Mouse (Mus musculus) hindbrain, embryonic 15.5 days (tissue): ENCODE measurements around the gene Ints1. TPM values are rescaled to one million over a fixed set of nuclear protein-coding genes. Genes with fewer than 3 reads are reported as not detected.
"Not testable (repeated sequence)": the region's sequence is repeated elsewhere in the genome, so short reads cannot be mapped to it uniquely, and the experiment has no call there.

Experiments used
- ATAC-seq: fragments of 200-750 bp; cut with Nextera tagmentation; 2 replicates; pipeline ENCODE4 v1.8.0; 2017; ENCODE audit warnings: low read depth, moderate number of reproducible peaks, moderate TSS enrichment; ENCODE audit not compliant: low FRiP score
- H3K27ac ChIP-seq: fragments of 300-500 bp; sonication (generic); replicated peaks from 2 replicates; pipeline ENCODE4 v1.5.1; 2015; ENCODE audit warnings: mild to moderate bottlenecking, inconsistent platforms
- H3K27me3 ChIP-seq: fragments of 300-500 bp; sonication (generic); 2 replicates; pipeline ENCODE4 v1.6.1; 2015; ENCODE audit warnings: control low read depth, inconsistent platforms
- H3K36me3 ChIP-seq: fragments of 300-500 bp; sonication (generic); 2 replicates; pipeline ENCODE4 v1.6.1; 2015; ENCODE audit warnings: control low read depth, inconsistent platforms
- H3K4me1 ChIP-seq: fragments of 300-500 bp; sonication (generic); replicated peaks from 2 replicates; pipeline ENCODE4 v1.6.1; 2015; ENCODE audit warnings: control low read depth, inconsistent platforms
- H3K4me2 ChIP-seq: fragments of 300-500 bp; sonication (generic); 2 replicates; pipeline ENCODE4 v1.6.1; 2015; ENCODE audit warnings: moderate library complexity, mild to moderate bottlenecking, inconsistent platforms
- H3K4me3 ChIP-seq: fragments of 300-500 bp; sonication (generic); 2 replicates; pipeline ENCODE4 v1.5.1; 2015; ENCODE audit warnings: mild to moderate bottlenecking, inconsistent platforms
- H3K9ac ChIP-seq: fragments of 300-500 bp; sonication (generic); 2 replicates; pipeline ENCODE4 v1.6.1; 2015; ENCODE audit warnings: inconsistent platforms
- H3K9me3 ChIP-seq: fragments of 300-500 bp; sonication (generic); 2 replicates; pipeline ENCODE4 v1.6.1; 2016; ENCODE audit warnings: control low read depth, inconsistent platforms
- WGBS: fragments of 180-500 bp; shearing (Covaris S2); methylation state at CpG from one replicate; pipeline ENCODE4 v1.1.7; 2015; 5-methylcytosine and 5-hydroxymethylcytosine counted together
- polyA plus RNA-seq: library from polyadenylated mRNA; unstranded; fragments of >200 nt; fragmentation: Nextera tagmentation; extraction: Ambion mirVana; gene quantifications from 2 replicates; pipeline ENCODE4 v1.2.1, GENCODE M21; 2015

The Ints1 gene
- polyA plus RNA-seq, 1 experiment from 2014 or later: 30.3 TPM

DNA sequence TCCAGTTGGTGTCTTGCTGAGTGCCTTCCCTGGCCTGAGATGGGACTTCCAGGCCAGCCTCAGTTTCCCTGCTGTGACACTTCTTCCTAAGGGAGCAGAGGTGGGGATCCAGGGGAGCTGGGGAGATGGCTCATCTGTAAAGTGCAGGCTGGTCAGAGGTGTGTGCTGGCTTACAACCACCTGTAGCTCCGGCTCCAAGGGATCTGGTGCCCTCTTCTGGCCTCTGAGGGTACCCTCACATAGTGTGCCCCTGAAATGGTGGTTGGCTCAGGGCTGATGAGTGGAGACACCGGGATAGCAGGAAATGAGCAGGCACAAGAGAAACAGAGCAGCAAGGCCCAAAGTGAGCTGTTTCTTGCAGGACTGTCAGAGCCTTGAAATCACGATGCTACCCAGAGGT is 29.7 kb downstream of the Ints1 start:
- H3K4me3 ChIP-seq: no peak overlapping the region
- H3K4me1 ChIP-seq: 0 out of 2 replicates have a peak, but pooled peaks cover 3% of the 10 kb centered on the region
- H3K27ac ChIP-seq: no peak overlapping the region
- no peaks in the 10 kb centered on the region for H3K27me3 ChIP-seq
- no peak overlapping the region for H3K9ac ChIP-seq
- peak; percentile 39; the same call in 1 of the 2 replicates for ATAC-seq
- H3K4me2 ChIP-seq: no peak overlapping the region
- WGBS: 7% methylated on average over 3 of the region's 3 CpGs
- 0 out of 2 replicates have a peak, but pooled peaks cover 5% of the 10 kb centered on the region for H3K36me3 ChIP-seq
- H3K9me3 ChIP-seq: no peaks in the 10 kb centered on the region

DNA sequence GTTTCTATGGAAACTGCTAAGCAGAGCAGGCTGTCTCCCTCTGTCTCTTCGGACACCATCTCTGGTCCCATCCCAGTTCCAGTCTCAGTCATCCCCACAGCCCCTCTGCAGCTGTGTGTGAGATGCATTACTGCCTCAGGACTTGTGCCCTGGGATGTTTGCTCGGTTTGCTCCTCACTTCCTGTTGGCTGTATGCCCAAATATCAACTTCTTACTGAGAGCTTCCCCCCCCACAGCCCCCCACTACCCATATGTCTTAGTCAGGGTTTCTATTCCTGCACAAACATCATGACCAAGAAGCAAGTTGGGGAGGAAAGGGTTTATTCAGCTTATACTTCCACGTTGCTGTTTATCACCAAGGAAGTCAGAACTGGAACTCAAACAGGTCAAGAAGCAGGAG is 32.8 kb downstream of the Ints1 start:
- H3K9ac ChIP-seq, H3K9me3 ChIP-seq, H3K36me3 ChIP-seq, H3K4me2 ChIP-seq, ATAC-seq, H3K4me1 ChIP-seq, H3K27me3 ChIP-seq, H3K4me3 ChIP-seq, H3K27ac ChIP-seq: not testable (repeated sequence)
- WGBS: 53% methylated on average over 3 of the region's 3 CpGs

DNA sequence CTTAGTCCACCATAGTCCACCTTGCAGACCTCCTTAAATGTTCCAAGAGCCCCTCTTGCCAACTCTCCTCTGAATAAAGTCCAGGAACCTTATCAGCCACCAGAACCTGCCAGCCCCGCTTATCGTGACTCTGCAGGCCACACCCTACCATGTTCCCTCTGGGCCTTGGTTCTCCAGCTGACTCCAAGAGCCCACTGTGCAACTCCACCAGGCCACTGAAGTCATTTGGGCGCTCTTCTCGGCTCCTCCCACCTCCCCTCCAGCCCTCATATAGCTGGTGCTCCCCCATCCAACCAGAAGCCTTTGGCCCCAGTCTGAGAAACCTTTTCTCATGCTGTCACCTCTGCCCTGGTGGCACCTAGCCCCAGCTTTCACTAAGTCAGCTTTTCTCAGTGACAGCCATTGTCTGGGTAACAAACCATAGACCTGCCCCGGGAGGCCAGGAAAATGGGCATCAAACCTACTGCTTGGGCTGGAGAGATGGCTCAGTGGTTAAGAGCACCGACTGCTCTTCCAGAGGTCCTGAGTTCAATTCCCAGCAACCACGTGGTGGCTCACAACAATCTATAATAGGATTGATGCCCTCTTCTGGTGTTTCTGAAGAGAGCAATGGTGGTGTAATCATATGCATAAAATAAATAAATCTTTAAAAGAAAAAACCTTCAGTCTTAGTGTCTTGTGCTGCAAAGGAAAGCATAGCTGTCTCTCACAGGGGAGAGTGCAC is 36.7 kb downstream of the Ints1 start:
- no peaks in the 10 kb centered on the region for H3K9me3 ChIP-seq
- WGBS: 79% methylated on average over 7 of the region's 7 CpGs
- no peak for ATAC-seq
- H3K4me2 ChIP-seq: no peak overlapping the region
- H3K9ac ChIP-seq: no peak overlapping the region
- no peaks in the 10 kb centered on the region for H3K36me3 ChIP-seq
- H3K27me3 ChIP-seq: no peaks in the 10 kb centered on the region
- H3K4me1 ChIP-seq: peaks cover 27% of the 10 kb centered on the region
- no peak overlapping the region for H3K4me3 ChIP-seq
- no peak overlapping the region for H3K27ac ChIP-seq

DNA sequence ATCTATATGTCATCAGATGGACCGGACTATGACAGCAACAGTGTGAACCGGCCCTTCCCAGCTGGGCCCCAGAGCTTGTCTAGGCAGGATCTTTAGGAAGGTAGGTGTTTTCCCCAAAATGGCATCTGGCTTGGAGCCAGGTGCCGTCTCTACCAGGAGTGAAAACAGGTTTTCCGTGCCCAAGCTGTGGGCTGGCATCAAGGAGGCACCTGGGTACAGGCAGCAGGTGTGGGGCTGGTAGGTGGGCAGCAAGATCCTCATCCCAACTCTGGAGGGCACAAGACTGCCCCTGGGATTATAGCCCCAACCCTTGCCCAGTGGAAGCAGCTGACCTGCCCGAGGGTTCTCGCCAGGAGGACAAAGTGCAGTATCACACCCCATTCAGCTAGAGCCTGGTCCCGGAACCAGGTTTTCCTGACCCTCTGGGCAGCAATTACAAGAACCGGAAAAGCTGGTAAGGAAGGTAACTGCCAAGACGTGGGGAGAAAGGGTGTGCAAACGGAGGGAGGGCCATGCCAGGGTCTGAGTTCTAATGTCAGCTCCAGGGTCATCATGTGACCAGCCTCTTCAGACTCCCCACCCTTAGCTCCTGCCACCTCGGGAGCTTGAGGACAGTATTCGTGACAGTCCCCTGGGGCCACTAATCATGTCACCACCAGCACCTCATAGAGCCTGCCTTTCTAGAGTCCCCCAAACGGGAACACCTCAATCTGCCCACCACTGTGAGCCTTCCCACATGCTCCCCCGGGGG is 37.5 kb downstream of the Ints1 start:
- Histone ChIP-seq H3K36me3 (no peaks in the 10 kb centered on the region), H3K27ac (no peak overlapping the region), H3K27me3 (no peaks in the 10 kb centered on the region), H3K9ac (no peak overlapping the region), H3K4me2 (no peak overlapping the region), H3K4me1 (peaks cover 33% of the 10 kb centered on the region), H3K9me3 (no peaks in the 10 kb centered on the region), H3K4me3 (no peak overlapping the region)
- no peak for ATAC-seq
- WGBS: 80% methylated on average over 14 of the region's 14 CpGs

DNA sequence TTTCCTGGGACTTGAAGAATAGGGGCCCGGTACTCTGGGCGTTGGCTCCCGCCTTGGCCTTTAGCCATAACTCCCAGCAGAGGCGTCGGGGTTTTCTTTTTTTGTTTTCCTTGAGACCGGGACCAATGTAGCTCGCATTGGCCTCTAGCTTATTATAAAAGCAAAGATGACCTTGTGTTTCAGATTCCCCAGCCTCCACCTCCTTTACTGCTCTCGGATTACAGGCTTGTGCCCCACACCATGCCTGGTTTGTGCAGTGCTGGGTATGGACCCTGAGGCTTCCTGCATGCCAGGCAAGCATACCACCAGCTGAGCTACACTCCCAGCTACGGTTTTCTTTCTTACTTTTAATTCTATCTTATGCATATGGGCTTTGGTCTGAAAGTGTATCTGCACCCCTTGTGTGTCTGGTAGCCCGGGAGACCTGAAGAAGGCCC is 39.0 kb downstream of the Ints1 start:
- WGBS: 9% methylated on average over 10 of the region's 10 CpGs
- H3K4me3 ChIP-seq: peak overlapping the region; percentile 52
- peak; percentile 50 for ATAC-seq
- no peak overlapping the region for H3K9ac ChIP-seq
- no peaks in the 10 kb centered on the region for H3K27me3 ChIP-seq
- no peaks in the 10 kb centered on the region for H3K36me3 ChIP-seq
- peaks cover 36% of the 10 kb centered on the region for H3K4me1 ChIP-seq
- peak overlapping the region; percentile 93 for H3K4me2 ChIP-seq
- H3K27ac ChIP-seq: peak overlapping the region; percentile 46; the same call in 1 of the 2 replicates
- no peaks in the 10 kb centered on the region for H3K9me3 ChIP-seq

DNA sequence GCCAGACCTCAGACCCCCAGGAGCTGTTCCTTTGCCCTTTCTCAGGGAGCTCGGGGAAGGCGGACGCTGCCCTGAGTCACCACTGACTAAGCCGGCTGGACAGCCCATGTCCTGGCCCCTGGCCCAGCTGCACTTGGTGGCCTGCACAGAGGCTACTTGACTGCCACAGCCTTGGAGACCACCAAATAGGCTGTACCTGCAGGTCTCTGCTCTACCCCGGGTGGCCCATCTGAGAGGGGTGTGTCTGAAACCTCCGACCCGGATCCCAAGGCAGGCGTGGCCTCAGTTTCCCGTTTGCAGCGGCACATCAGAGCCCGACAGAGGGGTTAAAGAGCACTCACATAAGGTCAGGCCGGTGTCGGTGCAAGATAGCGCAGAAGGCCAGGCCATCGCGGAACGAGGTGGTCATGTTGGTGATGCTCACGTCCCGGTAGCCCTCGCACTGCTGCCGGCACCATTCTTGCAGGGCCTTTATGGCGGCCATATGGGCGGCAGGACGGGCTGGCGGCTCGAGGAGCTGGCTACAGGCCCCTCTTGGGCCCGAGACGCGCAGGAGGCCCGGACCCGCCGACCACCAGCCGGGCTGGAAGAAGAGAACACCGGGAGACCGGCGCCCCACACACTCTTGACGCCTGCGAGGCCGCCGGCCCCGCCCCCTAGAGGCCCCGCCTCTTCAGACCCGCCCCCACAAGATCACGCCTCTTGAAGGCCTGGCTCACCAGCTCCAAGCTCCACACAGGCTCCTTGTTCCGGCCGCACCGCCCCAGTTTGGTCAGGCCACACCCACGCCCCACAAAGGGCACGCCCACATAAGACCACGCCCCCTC is 39.6 kb downstream of the Ints1 start, which contains the start of gene Micall2:
Gene Micall2, minus strand, starts transcription at position 660 of the 827 bp plus-strand sequence.
- ATAC-seq: peak; percentile 96
- Histone ChIP-seq H3K27ac (peak within 1 kb of the TSS; percentile 46; the same call in 1 of the 2 replicates), H3K9me3 (no peaks in the 10 kb centered on the region), H3K4me2 (peak within 1 kb of the TSS; percentile 93), H3K36me3 (no peaks in the 10 kb centered on the region), H3K4me1 (peaks cover 43% of the 10 kb centered on the region), H3K4me3 (peak within 1 kb of the TSS; percentile 52), H3K9ac (peak within 1 kb of the TSS; percentile 60), H3K27me3 (no peaks in the 10 kb centered on the region)
- 4% methylated on average over 50 of the region's 50 CpGs for WGBS

DNA sequence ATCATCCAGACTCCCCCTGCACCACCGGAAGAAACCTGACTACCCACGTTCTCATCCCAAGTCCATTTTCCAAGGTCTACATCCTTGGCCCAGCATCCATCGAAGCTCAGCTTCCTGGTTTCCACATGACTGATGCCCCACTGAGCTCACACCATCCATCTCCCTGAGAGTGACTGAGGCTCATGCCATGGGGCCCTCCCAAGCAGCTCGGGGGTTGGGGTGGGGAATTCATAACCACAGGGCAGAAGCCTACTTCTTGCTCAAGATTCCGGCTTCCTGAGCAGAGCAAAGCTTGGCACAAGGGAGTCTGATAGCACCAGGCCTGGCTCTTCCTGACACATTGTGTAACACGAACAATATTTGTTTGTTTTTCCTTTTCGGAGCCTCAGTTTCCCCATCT is 40.7 kb downstream of the Ints1 start:
- WGBS: 79% methylated on average over 7 of the region's 7 CpGs
- Histone ChIP-seq H3K4me1 (peaks cover 50% of the 10 kb centered on the region), H3K9ac (0 out of 2 replicates have a peak overlapping the region, but pooled peaks have one; percentile 60), H3K27me3 (no peaks in the 10 kb centered on the region), H3K4me2 (peak overlapping the region; percentile 93), H3K36me3 (no peaks in the 10 kb centered on the region), H3K27ac (no peak overlapping the region), H3K4me3 (peak overlapping the region; percentile 52), H3K9me3 (no peaks in the 10 kb centered on the region)
- ATAC-seq: no peak

DNA sequence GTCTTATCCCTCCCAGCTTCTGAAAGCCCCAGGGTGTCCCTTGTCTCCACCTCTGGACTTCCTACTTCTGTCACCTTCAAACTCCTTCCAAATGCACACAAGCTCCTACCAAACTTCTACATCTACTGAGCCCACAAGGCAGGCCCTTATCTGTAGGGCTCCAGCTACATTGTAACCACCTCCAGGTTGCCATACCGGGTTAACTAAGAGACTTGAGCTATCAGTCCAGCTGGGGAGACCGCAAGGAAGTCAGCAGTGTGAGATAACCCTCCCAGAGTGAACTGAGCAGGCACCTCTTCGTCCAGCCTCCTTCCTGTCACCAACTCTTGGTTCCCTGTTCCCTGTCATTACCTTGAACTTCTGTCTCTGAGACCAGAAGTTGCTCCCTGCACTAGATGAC is 41.5 kb downstream of the Ints1 start:
- Histone ChIP-seq H3K27ac (no peak overlapping the region), H3K4me1 (peaks cover 50% of the 10 kb centered on the region), H3K4me2 (no peak overlapping the region), H3K36me3 (no peaks in the 10 kb centered on the region), H3K9ac (no peak overlapping the region), H3K27me3 (no peaks in the 10 kb centered on the region), H3K9me3 (no peaks in the 10 kb centered on the region), H3K4me3 (no peak overlapping the region)
- 82% methylated on average over 3 of the region's 3 CpGs for WGBS
- ATAC-seq: no peak

DNA sequence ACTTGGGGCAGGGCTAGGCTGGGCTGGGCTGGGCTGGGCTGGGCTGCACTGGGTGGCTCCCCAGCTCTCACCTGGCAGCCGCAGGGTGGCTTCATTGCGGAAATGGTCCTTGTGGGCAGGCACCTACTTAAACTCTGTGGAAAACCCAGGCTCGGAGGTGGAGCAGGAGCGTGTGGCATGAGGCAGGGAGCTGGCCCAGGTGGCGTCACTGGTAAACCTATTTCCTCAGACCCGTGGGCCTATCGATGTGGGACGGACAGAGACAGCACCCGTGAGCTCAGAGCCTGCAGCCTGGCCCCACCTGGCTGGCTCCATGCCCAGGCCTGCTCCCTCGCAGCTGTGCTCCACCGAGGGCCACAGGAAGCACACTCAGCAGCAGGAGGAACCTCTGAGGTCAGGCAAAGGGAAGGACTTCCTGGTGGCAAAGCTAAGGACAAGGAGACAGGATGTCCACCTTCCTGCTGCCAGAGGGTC is 42.8 kb downstream of the Ints1 start:
- 73% methylated on average over 11 of the region's 11 CpGs for WGBS
- H3K27me3 ChIP-seq: no peaks in the 10 kb centered on the region
- H3K9me3 ChIP-seq: no peaks in the 10 kb centered on the region
- peaks cover 50% of the 10 kb centered on the region for H3K4me1 ChIP-seq
- H3K27ac ChIP-seq: no peak overlapping the region
- H3K4me3 ChIP-seq: no peak overlapping the region
- no peak overlapping the region for H3K4me2 ChIP-seq
- ATAC-seq: no peak
- H3K36me3 ChIP-seq: no peaks in the 10 kb centered on the region
- H3K9ac ChIP-seq: no peak overlapping the region

DNA sequence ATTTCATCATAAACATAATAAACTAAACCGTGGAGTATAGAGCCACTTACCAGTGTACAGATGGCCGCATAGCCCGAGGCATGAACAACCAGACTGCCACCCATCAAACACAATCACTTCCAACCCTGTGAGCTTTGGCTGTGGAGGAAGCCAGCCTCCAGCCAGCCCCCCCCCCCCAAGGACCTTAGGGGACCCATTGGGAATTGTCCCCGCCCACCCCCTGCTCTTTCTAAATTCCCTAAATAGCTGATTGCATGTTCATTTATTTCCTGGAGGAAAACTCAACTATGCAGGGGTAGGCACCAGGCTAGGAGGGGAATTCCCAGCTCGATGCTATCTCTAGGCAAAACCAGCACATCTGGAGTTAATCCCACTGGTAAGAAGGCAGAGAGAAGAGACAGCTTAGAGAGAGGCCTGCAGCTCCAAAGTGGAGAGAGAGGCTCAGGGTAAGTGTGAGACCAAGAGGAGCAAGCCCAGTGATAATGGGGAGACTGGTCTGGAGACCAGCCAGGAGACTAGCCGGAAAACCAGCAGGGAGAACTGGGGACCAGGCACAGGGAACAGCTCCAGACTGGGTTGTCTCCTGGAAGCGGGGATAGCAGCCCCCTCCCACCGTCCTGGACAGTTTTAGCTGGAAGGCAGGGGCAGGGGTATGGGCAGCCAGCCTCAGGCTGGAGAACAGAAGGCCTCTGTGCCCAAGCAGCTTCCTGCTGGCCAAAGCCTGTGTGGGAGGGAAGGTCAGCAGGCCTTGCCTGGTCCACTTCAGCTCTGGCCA is 44.6 kb downstream of the Ints1 start:
- Histone ChIP-seq H3K4me1 (peaks cover 44% of the 10 kb centered on the region), H3K9me3 (no peaks in the 10 kb centered on the region), H3K27ac (peak overlapping the region; percentile 55), H3K36me3 (no peaks in the 10 kb centered on the region), H3K27me3 (no peaks in the 10 kb centered on the region), H3K9ac (no peak overlapping the region), H3K4me3 (no peak overlapping the region), H3K4me2 (no peak overlapping the region)
- WGBS: 45% methylated on average over 8 of the region's 8 CpGs
- ATAC-seq: no peak

DNA sequence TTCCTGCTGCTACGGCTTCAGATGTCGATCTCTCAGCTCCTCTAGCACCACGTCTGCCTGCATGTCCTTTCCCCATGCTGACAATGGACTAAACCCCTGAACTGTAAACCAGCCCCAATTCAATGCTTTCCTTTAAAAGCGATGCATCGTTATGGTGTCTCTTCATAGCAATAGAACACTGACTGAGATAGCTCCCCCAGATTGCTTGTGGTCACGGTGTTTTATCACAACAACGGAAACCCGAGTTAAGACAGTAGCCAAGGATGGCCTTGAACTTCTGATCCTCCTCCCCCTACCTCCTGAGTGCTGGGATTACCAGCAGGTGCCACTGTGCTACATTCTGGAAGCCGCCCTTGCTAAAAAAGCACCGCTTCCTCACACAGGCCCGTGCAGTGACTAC is 48.2 kb downstream of the Ints1 start:
- ATAC-seq: no peak
- H3K4me3 ChIP-seq: no peak overlapping the region
- H3K4me2 ChIP-seq: no peak overlapping the region
- WGBS: 87% methylated on average over 11 of the region's 11 CpGs
- H3K27me3 ChIP-seq: no peaks in the 10 kb centered on the region
- H3K9me3 ChIP-seq: no peaks in the 10 kb centered on the region
- H3K9ac ChIP-seq: no peak overlapping the region
- no peak overlapping the region for H3K27ac ChIP-seq
- peaks cover 14% of the 10 kb centered on the region for H3K4me1 ChIP-seq
- H3K36me3 ChIP-seq: no peaks in the 10 kb centered on the region
